Mouse (Mus musculus): ENCODE results near the gene Hmgcs2.

GRCm38 (mm10) chr3:98249378-98249777 lies 30.9 kb upstream of the Hmgcs2 start:
- TF ChIP-seq CTCF (IDR thresholded peaks at IDR 0.05; ENCODE audit: borderline replicate concordance, extremely low read depth, insufficient read depth, insufficient read length) (no peak), POLR2A (IDR thresholded peaks at IDR 0.05; ENCODE audit: borderline replicate concordance, extremely low read depth, insufficient read depth, insufficient read length, poor library complexity, severe bottlenecking) (no peak)

All from brain, embryonic 14.5 days (tissue).